Mouse (Mus musculus): ENCODE data around the gene Rps24.
"Not testable (repeated sequence)": the region's sequence is repeated elsewhere in the genome, so short reads cannot be mapped to it uniquely, and the experiment has no call there.

Gene Rps24

DNA sequence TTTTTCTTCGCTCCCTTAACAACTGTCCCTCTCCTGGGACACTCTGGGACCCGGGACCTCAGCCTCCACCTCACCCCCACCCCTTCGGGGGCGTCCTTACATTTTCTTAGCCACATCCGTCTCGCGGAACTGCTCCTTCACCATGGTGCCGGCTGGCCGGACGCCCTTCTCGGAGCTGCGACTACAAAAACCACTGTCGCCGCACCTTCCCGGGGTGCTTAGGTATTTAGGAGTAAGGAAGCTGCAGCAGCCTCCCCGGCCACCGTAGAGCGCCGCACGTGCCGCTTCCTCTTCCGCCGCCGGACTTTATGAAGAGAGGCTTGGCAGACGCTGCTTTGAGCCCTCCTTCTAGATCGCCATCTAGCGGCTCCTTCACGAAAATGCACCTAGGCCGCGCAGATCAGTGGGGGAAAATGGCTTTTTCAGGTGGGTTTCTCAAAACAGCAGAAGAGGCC lies at the start of gene Rps24, which contains the start of gene Polr3a:
Gene Rps24 (plus strand): TSS at position 353 of the 455 bp plus-strand sequence.
Gene Polr3a (minus strand): TSS at position 286 of the 455 bp plus-strand sequence.
- DNase-seq (ENCODE audit: low spot score) = peak; percentile 91

DNA sequence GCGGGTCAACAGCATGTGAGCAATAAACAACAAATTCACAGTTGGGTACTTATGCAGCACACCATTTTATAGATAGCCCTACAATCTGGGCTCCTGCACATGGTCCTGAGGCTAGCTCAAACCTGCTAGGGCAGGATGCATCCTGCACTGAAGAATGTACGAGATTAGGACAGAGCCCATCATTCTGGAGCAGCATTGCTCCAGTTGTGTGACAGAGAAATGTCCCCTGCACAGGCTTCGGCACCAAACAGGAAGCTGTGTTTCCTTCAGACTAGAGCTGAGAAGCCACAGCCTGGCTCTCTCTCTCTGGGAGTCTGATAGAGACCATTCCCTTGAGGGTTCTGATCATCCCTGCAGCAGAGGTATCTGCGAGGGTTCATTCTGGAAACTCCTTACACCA lies 43.4 kb upstream of the Rps24 start:
- DNase-seq (ENCODE audit: low spot score) = not testable (repeated sequence)

- DNase-seq (ENCODE audit: low spot score) = no peak
These were observed 28.7 kb upstream of the Rps24 start for GRCm38 (mm10) chr14:24458191-24458590.

GRCm38 (mm10) chr14:24468806-24469205 lies 18.1 kb upstream of the Rps24 start:
- DNase-seq (ENCODE audit: low spot score) = no peak

GRCm38 (mm10) chr14:24486241-24486767 lies 621 bp upstream of the Rps24 start:
- no peak for DNase-seq (ENCODE audit: low spot score)

DNA sequence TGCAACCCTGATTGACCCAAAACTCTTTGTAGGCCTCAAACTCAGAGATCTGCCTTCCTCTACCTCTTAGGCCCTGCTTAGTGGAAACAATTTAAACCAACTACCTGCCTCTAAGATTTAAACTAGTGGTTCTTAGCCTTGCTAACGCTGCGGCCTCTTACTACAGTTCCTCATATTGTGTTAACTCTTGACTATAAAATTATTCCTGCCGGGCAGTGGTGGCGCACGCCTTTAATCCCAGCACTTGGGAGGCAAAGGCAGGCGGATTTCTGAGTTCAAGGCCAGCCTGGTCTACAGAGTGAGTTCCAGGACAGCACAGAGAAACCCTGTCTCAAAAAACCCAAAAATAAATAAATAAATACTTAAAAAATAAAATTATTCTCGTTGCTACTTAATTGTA lies 2.8 kb downstream of the Rps24 start:
- not testable (repeated sequence) for DNase-seq (ENCODE audit: low spot score)

- DNase-seq (ENCODE audit: low spot score) = peak; percentile 96
These were observed 3.7 kb downstream of the Rps24 start for GRCm38 (mm10) chr14:24490468-24491265.

- no peak for DNase-seq (ENCODE audit: low spot score)
These were observed 4.5 kb downstream of the Rps24 start for GRCm38 (mm10) chr14:24491266-24491981.

GRCm38 (mm10) chr14:24493256-24493655 lies 6.3 kb downstream of the Rps24 start:
- no peak for DNase-seq (ENCODE audit: low spot score)

- no peak for DNase-seq (ENCODE audit: low spot score)
These were observed 9.6 kb downstream of the Rps24 start for GRCm38 (mm10) chr14:24496507-24496906.

DNA sequence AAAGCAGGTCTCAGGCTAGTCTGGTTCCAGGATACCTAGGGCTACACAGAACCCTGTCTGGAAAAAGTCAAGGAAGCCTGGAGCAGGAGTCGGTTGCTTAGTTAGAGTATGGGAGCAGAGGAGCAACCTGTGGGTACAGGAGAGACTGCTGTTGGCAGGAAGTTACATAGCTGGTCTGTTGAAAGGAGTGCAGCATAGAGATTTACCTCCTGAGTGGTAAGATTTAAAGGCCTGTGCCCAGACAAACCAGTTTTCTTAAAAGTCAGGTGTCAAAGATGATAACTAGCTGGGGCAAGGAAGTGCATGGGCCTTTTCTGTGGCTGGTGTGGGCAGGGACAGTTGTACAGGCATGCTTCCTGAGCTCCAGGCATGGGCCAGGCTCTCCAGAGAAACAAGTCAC lies 10.5 kb downstream of the Rps24 start:
- no peak for DNase-seq (ENCODE audit: low spot score)

DNA sequence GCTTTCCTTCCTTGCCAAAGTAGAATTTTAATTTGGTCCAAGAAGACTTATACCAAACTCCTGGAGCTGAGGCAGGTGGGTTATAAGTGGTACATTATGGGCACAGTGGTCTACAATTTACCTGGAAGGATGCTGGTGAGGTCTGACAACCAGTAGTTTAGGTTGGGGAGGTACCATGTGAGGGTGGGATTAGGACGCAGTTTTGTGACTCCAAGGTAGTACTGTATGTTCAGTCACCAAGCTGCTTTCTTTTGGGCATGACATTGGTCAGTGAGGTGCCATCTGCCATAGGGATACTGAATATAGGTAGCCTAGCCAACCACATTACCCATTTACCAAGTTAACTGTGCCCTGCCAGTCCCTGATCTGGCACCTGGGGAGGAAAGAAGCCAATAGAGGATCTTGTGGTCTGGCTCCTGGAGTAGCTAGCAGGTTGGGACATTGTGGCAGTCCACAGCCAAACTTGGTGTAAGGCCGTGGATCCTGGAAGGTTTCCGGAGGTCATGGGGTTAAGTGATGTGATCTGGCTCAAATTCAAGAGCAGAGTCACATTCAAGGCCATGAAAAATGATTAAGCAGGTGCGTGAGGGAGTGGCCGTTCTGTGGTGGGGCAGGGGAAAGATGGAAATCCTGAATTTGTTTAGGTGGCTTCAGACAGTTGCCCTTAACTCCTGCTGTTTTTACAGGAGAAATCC lies 11.8 kb downstream of the Rps24 start:
- no peak for DNase-seq (ENCODE audit: low spot score)

- DNase-seq (ENCODE audit: low spot score) = no peak
These were observed 12.6 kb downstream of the Rps24 start for GRCm38 (mm10) chr14:24499478-24499877.

- peak; percentile 56 for DNase-seq (ENCODE audit: low spot score)
These were observed 13.3 kb downstream of the Rps24 start for GRCm38 (mm10) chr14:24500091-24500844.

DNA sequence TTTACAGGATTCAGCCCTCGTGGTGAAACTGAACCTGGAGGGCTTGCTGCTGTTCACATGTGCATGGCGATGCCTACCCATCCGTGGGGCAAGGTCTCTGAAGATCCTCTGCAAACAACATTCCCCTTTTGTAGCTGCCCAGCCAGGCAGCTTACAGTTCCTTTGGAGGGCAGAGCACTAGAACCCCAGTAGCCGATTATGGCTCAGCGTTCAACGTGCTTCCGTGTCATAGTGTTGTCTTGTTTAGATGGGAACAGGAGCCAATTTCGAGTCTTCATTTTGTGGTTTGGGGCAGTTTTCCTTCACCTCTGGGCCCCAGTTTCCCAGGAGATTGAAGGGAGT lies 13.9 kb downstream of the Rps24 start:
- no peak for DNase-seq (ENCODE audit: low spot score)

DNA sequence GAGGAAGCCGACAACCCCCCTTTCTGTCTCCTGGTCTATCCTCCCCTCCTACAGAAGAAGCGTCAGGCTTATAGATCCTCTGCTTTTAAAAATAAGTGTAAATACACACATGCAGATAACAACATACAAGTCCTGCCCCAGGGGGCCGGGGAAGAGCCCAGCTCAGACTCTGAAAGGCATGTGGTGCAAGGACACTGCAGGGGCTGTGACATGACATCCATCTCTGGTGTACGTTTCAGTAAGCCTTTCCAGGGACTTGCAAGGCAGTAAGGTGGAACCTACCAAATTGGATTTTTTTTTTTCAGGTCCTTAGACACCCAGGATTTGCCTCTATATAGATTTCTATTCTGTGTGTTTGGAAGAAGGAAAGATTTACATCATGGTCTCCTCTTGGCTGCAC lies 14.3 kb downstream of the Rps24 start:
- no peak for DNase-seq (ENCODE audit: low spot score)

DNA sequence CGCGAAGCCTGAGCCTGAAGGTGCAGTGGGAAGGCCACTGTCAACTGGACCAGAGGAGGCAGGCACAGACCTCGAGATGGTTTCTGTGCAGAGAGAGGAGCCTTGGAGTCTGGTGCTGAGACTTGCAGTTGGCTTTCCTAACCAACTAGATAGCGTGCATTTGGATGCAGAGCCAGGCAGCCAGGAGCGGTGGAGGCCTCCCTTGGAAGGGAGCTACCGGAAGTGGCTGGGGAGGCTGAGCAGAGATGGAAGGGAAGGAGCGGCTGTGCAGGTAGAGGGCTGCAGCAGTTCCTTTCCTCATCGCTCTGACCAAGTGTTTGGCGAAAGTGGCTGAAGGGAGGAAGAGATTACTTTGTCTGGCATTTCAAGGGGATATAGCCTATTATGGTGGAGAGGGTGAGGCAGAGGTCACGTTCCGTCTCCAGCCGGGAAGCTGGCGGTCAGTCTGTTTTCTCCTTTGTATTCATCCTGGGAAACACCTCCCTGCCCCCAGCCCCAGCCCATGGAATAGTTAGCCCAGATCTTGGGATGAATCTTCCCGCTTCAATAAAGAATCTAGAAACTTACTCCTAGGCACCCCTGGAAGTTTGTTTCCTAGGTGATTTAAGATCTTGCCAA lies 20.6 kb downstream of the Rps24 start:
- no peak for DNase-seq (ENCODE audit: low spot score)

- no peak for DNase-seq (ENCODE audit: low spot score)
These were observed 21.3 kb downstream of the Rps24 start for GRCm38 (mm10) chr14:24508070-24508773.

GRCm38 (mm10) chr14:24509557-24509956 lies 22.6 kb downstream of the Rps24 start:
- DNase-seq (ENCODE audit: low spot score) = no peak

GRCm38 (mm10) chr14:24510218-24510617 lies 23.3 kb downstream of the Rps24 start:
- no peak for DNase-seq (ENCODE audit: low spot score)

DNA sequence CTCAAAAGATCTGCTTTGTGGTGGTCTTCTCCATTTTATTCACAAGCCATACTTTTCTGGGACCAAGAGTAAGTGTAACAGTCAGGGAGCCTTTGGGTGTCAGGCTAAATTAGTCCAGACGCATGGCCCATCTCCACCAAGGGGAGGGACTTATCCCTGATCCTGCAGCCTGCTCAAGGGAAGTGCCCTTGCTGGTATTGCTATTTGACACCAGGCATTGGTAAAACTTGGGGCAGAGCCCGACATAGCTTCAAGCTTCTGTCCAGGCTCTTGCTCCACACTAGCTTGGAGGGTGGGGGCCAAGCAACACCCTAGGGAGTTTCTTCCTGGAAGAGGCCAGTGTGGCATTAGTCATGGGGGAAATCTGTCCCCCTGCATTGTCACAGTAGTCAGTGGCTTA lies 23.8 kb downstream of the Rps24 start:
- DNase-seq (ENCODE audit: low spot score) = no peak

Data from testis, postnatal 14 days (tissue).